Mouse (Mus musculus) G1E (cell line): ENCODE results near the gene Megf9. TPM values are rescaled to one million over a fixed set of nuclear protein-coding genes. Genes with fewer than 3 reads are reported as not detected.

Experiments
- ATAC-seq: 2 replicates; pipeline ENCODE4 v1.8.0; 2016; ENCODE audit warnings: mild to moderate bottlenecking; ENCODE audit not compliant: insufficient number of reproducible peaks, poor library complexity, low FRiP score, severe bottlenecking; ENCODE audit errors: extremely low read depth
- DNase-seq: peaks from one replicate; pipeline ENCODE4 v3.0.0; 2012; ENCODE audit warnings: low spot score
- H3K27me3 ChIP-seq: 2 replicates; pipeline ENCODE4 v1.6.1; 2012; ENCODE audit warnings: mild to moderate bottlenecking, low read length, inconsistent platforms; ENCODE audit not compliant: insufficient read depth
- H3K36me3 ChIP-seq: replicated peaks from 2 replicates; pipeline ENCODE3; 2012; ENCODE audit warnings: mild to moderate bottlenecking, inconsistent platforms
- H3K4me1 ChIP-seq: 2 replicates; pipeline ENCODE4 v1.6.1; 2012; ENCODE audit warnings: low read depth, low read length, inconsistent platforms, mixed read lengths; ENCODE audit not compliant: insufficient read depth
- H3K4me3 ChIP-seq: 2 replicates; pipeline ENCODE4 v1.5.1; 2012; ENCODE audit warnings: low read depth, mild to moderate bottlenecking, inconsistent platforms, low read length, moderate library complexity, mixed read lengths
- H3K9me3 ChIP-seq: replicated peaks from 2 replicates; pipeline ENCODE4 v1.6.1; 2012; ENCODE audit warnings: inconsistent platforms
- CTCF ChIP-seq: IDR thresholded peaks from 2 replicates; pipeline ENCODE4 v1.5.1; 2012; ENCODE audit warnings: low read depth, low read length, inconsistent platforms, mixed read lengths
- GATA1 ChIP-seq: IDR thresholded peaks from 2 replicates; pipeline ENCODE4 v1.6.1; 2012; ENCODE audit warnings: borderline replicate concordance, low read length, inconsistent platforms, mixed read lengths
- GATA2 ChIP-seq: IDR thresholded peaks from 2 replicates; pipeline ENCODE4 v1.6.1; 2012; ENCODE audit warnings: low read depth, low read length, inconsistent platforms, borderline replicate concordance
- POLR2AphosphoS5 ChIP-seq: IDR thresholded peaks from 2 replicates; pipeline ENCODE4 v1.6.1; 2012; ENCODE audit warnings: low read depth, low read length, inconsistent platforms; ENCODE audit not compliant: insufficient replicate concordance
- TAL1 ChIP-seq: conservative IDR thresholded peaks from 2 replicates; pipeline ENCODE4 v1.6.1; 2012; ENCODE audit warnings: low read depth, low read length, inconsistent platforms, mixed read lengths
- polyA plus RNA-seq: library from polyadenylated mRNA; stranded (reverse); fragments of >175 nt; gene quantifications from 2 replicates; pipeline ENCODE4 v1.2.3, GENCODE M21; 2012
- total RNA-seq, 2 experiments: library from RNA; stranded (forward) in 1 of 2; stranded (reverse) in 1 of 2; fragments of 200-1000 nt in 1 of 2; fragments of >200 nt in 1 of 2; fragmentation: Nextera tagmentation in 1 of 2; gene quantifications; 2 replicates each; pipeline ENCODE4 v1.2.3; 2014 to 2017

The Megf9 gene
- total and polyA plus RNA-seq, 3 experiments: under 0.01 TPM; not detected in 2

DNA sequence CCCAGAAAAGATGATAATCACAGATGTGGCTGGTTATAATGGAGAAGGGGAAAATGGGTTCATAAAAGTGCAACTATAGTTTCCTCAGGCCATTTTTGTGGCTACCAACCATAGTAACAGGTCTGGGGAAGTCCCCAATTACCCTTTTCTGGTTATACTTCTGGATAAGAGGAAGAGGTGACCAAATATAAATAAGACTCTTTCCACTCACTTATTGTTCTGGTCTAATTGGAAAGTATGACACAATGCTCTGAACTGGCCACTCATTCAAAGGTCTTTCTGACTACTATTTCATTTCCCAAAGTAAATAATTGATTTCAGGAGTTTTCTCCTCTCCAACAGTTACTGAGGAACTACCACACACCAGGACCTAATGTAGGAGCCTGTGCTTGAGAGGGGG is 19.3 kb downstream of the Megf9 start:
- TF ChIP-seq TAL1 (no peak), GATA1 (no peak), GATA2 (no peak), CTCF (no peak), POLR2AphosphoS5 (no peak)
- no peaks in the 10 kb centered on the region for H3K9me3 ChIP-seq
- no peak overlapping the region for H3K4me3 ChIP-seq
- H3K4me1 ChIP-seq: no peaks in the 10 kb centered on the region
- ATAC-seq: no peak
- H3K36me3 ChIP-seq: no peaks in the 10 kb centered on the region
- no peak for DNase-seq
- H3K27me3 ChIP-seq: no peaks in the 10 kb centered on the region

DNA sequence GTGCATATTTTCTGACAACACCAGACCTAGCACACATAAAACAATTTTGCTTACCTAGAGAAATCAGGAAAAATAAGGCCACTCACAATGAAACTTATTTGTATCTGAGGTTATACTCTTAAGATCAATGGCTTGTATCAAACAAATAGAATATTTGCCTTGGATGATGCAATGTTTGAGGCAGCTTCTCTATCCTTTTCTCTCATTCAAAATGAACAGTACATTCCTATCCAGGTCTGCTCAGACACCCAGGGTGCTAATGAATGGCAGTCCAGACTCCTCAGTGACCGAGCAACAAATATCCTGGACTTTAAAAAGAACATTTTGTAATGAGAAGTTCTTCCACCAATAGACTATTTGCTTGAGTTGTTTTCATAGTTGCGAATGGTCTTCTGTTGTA is 24.8 kb downstream of the Megf9 start:
- no peaks in the 10 kb centered on the region for H3K4me1 ChIP-seq
- TF ChIP-seq GATA1 (no peak), GATA2 (no peak), TAL1 (no peak), CTCF (no peak), POLR2AphosphoS5 (no peak)
- ATAC-seq (no peak), DNase-seq (no peak)
- H3K4me3 ChIP-seq: no peak overlapping the region
- no peaks in the 10 kb centered on the region for H3K9me3 ChIP-seq
- no peaks in the 10 kb centered on the region for H3K36me3 ChIP-seq
- no peaks in the 10 kb centered on the region for H3K27me3 ChIP-seq

DNA sequence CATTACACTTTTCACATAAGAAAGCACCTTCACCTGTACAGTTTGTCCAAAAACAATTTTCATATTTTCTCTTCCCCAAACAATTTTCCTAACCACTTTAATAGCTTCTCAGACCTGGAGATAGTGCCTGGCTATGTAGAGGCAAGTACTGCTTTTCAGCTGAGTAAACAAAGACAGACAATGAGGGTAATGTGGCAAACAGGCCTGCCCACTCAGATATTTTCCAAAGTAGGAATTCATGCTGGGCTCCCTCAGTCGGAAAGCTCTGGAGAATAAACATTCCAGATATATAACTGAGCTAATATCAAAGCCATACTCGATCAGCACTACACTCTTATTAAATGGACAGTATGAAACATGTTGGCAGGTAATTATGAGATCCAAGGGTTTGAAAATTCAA is 25.2 kb downstream of the Megf9 start:
- TF ChIP-seq CTCF (no peak), GATA2 (no peak), TAL1 (no peak), GATA1 (no peak), POLR2AphosphoS5 (no peak)
- no peaks in the 10 kb centered on the region for H3K4me1 ChIP-seq
- no peaks in the 10 kb centered on the region for H3K27me3 ChIP-seq
- H3K9me3 ChIP-seq: no peaks in the 10 kb centered on the region
- DNase-seq (no peak), ATAC-seq (no peak)
- H3K36me3 ChIP-seq: no peaks in the 10 kb centered on the region
- no peak overlapping the region for H3K4me3 ChIP-seq

DNA sequence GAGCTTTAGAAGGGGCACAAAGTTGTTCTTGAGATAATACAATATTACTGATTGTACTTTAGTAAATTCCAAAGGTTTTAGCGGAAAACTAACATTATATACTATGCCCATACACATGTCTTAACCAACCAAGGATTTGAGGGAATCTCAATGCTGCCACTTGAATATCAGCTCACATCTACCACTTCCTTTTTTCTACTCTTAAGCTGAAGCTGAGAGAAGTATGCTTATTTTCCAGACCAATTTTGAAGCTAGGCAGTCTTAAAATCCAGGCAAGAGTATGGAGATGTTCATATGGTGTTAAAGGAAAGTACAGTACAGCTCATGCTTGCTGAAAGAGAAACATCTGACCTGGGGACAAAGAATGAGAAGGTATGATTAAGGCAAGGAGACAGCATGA is 26.6 kb downstream of the Megf9 start:
- TF ChIP-seq TAL1 (no peak), CTCF (no peak), GATA2 (no peak), POLR2AphosphoS5 (no peak), GATA1 (no peak)
- Histone ChIP-seq H3K9me3 (no peaks in the 10 kb centered on the region), H3K27me3 (no peaks in the 10 kb centered on the region), H3K4me1 (no peaks in the 10 kb centered on the region), H3K36me3 (no peaks in the 10 kb centered on the region), H3K4me3 (no peak overlapping the region)
- ATAC-seq (no peak), DNase-seq (no peak)

DNA sequence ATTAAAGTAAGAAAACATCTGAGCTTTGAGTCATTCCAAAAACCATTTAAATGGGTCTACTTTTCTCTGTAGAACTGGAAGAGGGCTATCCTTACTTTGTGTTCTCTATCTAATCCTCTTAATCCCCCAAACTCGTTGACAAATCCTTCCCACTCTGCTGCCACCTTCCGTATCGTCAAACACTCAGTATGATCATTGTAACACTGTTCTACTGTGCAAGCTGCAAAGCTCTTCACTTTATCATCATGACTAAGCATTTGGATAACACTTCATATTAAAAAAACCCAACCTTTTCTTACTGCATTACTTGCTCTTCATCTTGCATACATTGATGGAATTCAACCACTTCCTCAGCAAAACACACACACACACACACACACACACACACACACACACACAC is 28.8 kb downstream of the Megf9 start:
- ATAC-seq (no peak), DNase-seq (no peak)
- Histone ChIP-seq H3K36me3 (no peaks in the 10 kb centered on the region), H3K9me3 (no peaks in the 10 kb centered on the region), H3K4me3 (no peak overlapping the region), H3K4me1 (no peaks in the 10 kb centered on the region), H3K27me3 (no peaks in the 10 kb centered on the region)
- TF ChIP-seq POLR2AphosphoS5 (no peak), CTCF (no peak), GATA2 (no peak), TAL1 (no peak), GATA1 (no peak)

DNA sequence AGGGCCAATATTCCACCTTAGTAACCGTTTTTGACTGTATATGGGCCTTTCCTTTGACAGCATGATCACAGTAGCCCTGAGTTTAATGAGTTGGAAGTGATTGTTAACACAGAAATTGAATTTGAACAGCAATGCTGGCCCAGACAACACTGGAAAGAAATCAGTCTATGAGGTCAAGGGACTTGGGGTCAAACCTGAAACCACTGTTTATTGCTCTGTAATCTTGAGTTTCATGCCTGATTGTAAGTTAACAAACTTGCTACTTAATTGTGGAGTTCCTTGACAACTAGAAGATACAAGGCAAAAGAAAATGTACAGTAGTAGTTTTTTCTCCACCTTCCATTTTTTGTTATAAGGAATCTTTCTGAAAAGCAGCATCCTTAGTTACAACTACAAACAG is 31.0 kb downstream of the Megf9 start:
- Histone ChIP-seq H3K27me3 (no peaks in the 10 kb centered on the region), H3K36me3 (no peaks in the 10 kb centered on the region), H3K4me1 (no peaks in the 10 kb centered on the region), H3K4me3 (no peak overlapping the region), H3K9me3 (no peaks in the 10 kb centered on the region)
- DNase-seq: no peak
- no peak for ATAC-seq
- no peak for TF ChIP-seq CTCF
- TF ChIP-seq TAL1: no peak
- no peak for TF ChIP-seq GATA2
- TF ChIP-seq GATA1: no peak
- TF ChIP-seq POLR2AphosphoS5: no peak

DNA sequence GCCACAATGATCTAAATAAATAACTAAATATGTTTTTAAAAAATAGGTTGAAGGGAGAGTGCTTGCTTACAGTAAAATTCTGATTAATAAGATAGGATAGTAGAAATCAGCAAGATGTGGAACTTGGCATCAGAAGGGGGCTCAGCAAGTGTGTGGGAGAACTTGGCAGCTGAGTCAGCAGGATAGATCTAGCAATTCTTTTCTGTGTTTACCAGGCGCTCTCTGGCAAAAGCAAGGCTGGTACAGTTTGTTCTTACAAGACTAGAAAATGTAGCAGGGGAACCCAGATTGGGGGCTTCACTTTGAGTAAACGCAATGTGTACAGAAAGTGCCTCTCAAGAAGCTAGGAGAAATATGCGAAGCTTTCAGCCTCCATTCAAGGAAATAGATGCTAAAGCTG is 35.5 kb downstream of the Megf9 start:
- Histone ChIP-seq H3K4me3 (no peak overlapping the region), H3K9me3 (no peaks in the 10 kb centered on the region), H3K27me3 (no peaks in the 10 kb centered on the region), H3K36me3 (no peaks in the 10 kb centered on the region), H3K4me1 (no peaks in the 10 kb centered on the region)
- DNase-seq (no peak), ATAC-seq (no peak)
- no peak for TF ChIP-seq POLR2AphosphoS5
- TF ChIP-seq GATA1: no peak
